Mouse (Mus musculus): ENCODE measurements at regions not wholly inside any gene's neighbourhood (a gene's known extent, or its start where the extent isn't known, plus 50 kb on each side); places are given as distances from the start of the nearest gene placed in this dataset.
"Not testable (repeated sequence)": the region's sequence is repeated elsewhere in the genome, so short reads cannot be mapped to it uniquely, and the experiment has no call there.

DNA sequence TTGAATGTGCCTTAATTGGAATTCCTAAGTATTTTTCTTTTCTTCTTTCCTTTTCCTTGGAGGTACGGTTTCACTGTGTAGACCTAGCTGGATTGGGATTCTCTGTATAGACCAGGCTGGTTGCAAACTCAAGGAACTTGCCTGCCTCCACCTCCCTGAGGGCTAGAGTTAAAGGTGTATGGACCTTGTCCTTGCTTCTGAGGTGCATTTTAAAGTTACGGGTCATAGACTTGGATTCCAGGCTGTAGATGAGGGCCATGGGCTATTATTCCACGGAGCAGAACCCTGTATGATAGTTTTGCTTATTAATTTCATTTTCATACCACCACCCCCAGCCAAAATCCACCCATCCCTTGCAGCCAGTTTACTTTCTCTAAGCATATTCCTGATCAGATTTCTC, 50.7 kb upstream of the Wdr26 start:
- H3K27me3 ChIP-seq (ENCODE audit: insufficient read depth, low read length): no peaks in the 10 kb centered on the region
- H3K4me2 ChIP-seq: no peak overlapping the region
- DNase-seq: no peak
- H3K9ac ChIP-seq: no peak overlapping the region
- no peaks in the 10 kb centered on the region for H3K9me3 ChIP-seq (ENCODE audit: low read depth, low read length)
- no peaks in the 10 kb centered on the region for H3K36me3 ChIP-seq (ENCODE audit: insufficient read depth)
- peaks cover 3% of the 10 kb centered on the region; the same call in 1 of the 2 replicates for H3K4me1 ChIP-seq (ENCODE audit: insufficient read depth)
- 84% methylated on average over 3 of the region's 3 CpGs for WGBS
- H3K27ac ChIP-seq (ENCODE audit: low read depth): no peak overlapping the region
- H3K4me3 ChIP-seq (ENCODE audit: low read depth, low read length): no peak overlapping the region
- ATAC-seq (ENCODE audit: insufficient read depth): no peak
- TF ChIP-seq CTCF (IDR thresholded peaks at IDR 0.05; ENCODE audit: low read depth): no peak

DNA sequence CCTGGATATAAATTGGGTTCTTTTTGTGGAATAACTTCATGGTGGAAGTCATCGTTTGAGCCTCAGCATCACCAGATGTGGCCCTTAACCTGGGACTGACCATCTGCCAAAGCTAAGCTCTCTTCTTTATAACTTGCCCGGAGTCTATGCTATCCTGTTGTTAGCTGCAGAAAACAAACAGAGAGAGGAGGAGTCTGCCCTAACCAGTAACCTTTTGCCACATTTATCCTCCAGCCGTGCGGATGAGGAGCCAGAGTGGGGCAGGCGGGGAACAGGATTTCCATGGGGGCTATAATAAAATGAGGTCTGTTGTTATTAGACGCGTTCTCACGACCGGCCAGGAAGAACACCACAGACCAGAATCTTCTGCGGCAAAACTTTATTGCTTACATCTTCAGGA, 51.4 kb upstream of the Wdr26 start:
- ATAC-seq (ENCODE audit: insufficient read depth) (no peak), DNase-seq (no peak)
- 97% methylated on average over 10 of the region's 10 CpGs for WGBS
- Histone ChIP-seq H3K27me3 (ENCODE audit: insufficient read depth, low read length) (no peaks in the 10 kb centered on the region), H3K27ac (ENCODE audit: low read depth) (no peak overlapping the region), H3K4me1 (ENCODE audit: insufficient read depth) (no peaks in the 10 kb centered on the region; the same call in 1 of the 2 replicates), H3K36me3 (ENCODE audit: insufficient read depth) (no peaks in the 10 kb centered on the region), H3K9me3 (ENCODE audit: low read depth, low read length) (no peaks in the 10 kb centered on the region), H3K9ac (no peak overlapping the region), H3K4me2 (no peak overlapping the region), H3K4me3 (ENCODE audit: low read depth, low read length) (no peak overlapping the region)
- no peak for TF ChIP-seq CTCF (IDR thresholded peaks at IDR 0.05; ENCODE audit: low read depth)

DNA sequence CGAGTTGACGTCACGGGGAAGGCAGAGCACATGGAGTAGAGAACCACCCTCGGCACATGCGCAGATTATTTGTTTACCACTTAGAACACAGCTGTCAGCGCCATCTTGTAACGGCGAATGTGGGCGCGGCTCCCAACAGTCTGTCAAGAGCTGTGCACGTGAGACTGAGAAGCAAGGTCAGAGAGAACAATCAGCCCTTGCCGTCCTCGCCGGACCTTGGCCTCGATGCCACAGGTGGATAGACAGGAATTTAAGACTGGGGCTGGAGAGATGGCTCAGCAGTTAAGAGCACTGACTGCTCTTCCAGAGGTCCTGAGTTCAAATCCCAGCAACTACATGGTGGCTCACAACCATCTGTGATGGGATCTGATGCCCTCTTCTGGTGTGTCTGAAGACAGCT, 58.7 kb upstream of the Wdr26 start:
- not testable (repeated sequence) for H3K36me3 ChIP-seq (ENCODE audit: insufficient read depth); H3K9ac ChIP-seq; H3K27me3 ChIP-seq (ENCODE audit: insufficient read depth, low read length); H3K4me3 ChIP-seq (ENCODE audit: low read depth, low read length); H3K9me3 ChIP-seq (ENCODE audit: low read depth, low read length); H3K4me1 ChIP-seq (ENCODE audit: insufficient read depth); DNase-seq; H3K27ac ChIP-seq (ENCODE audit: low read depth); H3K4me2 ChIP-seq; ATAC-seq (ENCODE audit: insufficient read depth)
- WGBS: 95% methylated on average over 11 of the region's 15 CpGs

GRCm38 (mm10) chr1:181271164-181271563, 59.4 kb upstream of the Wdr26 start:
- 68% methylated on average over 5 of the region's 5 CpGs for WGBS
- Histone ChIP-seq H3K4me3 (ENCODE audit: low read depth, low read length) (no peak overlapping the region), H3K9ac (no peak overlapping the region), H3K36me3 (ENCODE audit: insufficient read depth) (no peaks in the 10 kb centered on the region), H3K9me3 (ENCODE audit: low read depth, low read length) (no peaks in the 10 kb centered on the region), H3K4me2 (no peak overlapping the region), H3K4me1 (ENCODE audit: insufficient read depth) (no peaks in the 10 kb centered on the region), H3K27ac (ENCODE audit: low read depth) (no peak overlapping the region), H3K27me3 (ENCODE audit: insufficient read depth, low read length) (no peaks in the 10 kb centered on the region)
- no peak for DNase-seq
- TF ChIP-seq CTCF (IDR thresholded peaks at IDR 0.05; ENCODE audit: low read depth): no peak
- no peak for ATAC-seq (ENCODE audit: insufficient read depth)

DNA sequence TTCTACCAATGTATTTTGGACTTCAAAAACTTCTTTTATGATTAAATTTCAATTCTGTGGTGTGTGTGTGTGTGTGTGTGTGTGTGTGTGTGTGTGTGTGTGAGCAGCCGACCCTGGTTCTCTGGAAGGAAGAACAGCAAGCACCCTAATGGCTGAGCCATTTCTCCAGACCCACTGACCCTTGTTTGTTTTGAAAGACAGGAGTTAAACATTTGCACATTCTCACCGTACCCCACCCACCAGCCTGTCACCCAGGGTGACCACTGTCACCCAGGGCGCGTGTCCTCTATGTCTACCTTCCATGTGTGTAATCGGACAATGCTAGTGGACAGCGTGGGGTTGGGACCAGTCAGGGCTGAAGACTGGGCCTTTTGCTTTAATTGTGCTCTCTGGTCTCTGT, 60.0 kb upstream of the Wdr26 start:
- Histone ChIP-seq H3K4me2 (no peak overlapping the region), H3K27ac (ENCODE audit: low read depth) (no peak overlapping the region), H3K36me3 (ENCODE audit: insufficient read depth) (no peaks in the 10 kb centered on the region), H3K4me1 (ENCODE audit: insufficient read depth) (no peaks in the 10 kb centered on the region), H3K27me3 (ENCODE audit: insufficient read depth, low read length) (no peaks in the 10 kb centered on the region), H3K9ac (no peak overlapping the region), H3K9me3 (ENCODE audit: low read depth, low read length) (no peaks in the 10 kb centered on the region), H3K4me3 (ENCODE audit: low read depth, low read length) (no peak overlapping the region)
- 66% methylated on average over 6 of the region's 6 CpGs for WGBS
- ATAC-seq (ENCODE audit: insufficient read depth): no peak
- DNase-seq: no peak
- no peak for TF ChIP-seq CTCF (IDR thresholded peaks at IDR 0.05; ENCODE audit: low read depth)

- Histone ChIP-seq H3K36me3 (ENCODE audit: insufficient read depth) (no peaks in the 10 kb centered on the region), H3K4me3 (ENCODE audit: low read depth, low read length) (no peak overlapping the region), H3K27ac (ENCODE audit: low read depth) (no peak overlapping the region), H3K9me3 (ENCODE audit: low read depth, low read length) (no peaks in the 10 kb centered on the region), H3K27me3 (ENCODE audit: insufficient read depth, low read length) (no peaks in the 10 kb centered on the region), H3K9ac (no peak overlapping the region), H3K4me1 (ENCODE audit: insufficient read depth) (no peaks in the 10 kb centered on the region), H3K4me2 (peak overlapping the region; percentile 10; the same call in 1 of the 2 replicates)
- ATAC-seq (ENCODE audit: insufficient read depth): peak; percentile 95
- 4% methylated on average over 20 of the region's 20 CpGs for WGBS
- DNase-seq: peak; percentile 93
- peak; percentile 94 for TF ChIP-seq CTCF (IDR thresholded peaks at IDR 0.05; ENCODE audit: low read depth)
Measured at GRCm38 (mm10) chr1:181272622-181273296, 61.0 kb upstream of the Wdr26 start.

- peak; percentile 69 for DNase-seq
- Histone ChIP-seq H3K4me3 (ENCODE audit: low read depth, low read length) (no peak overlapping the region), H3K4me1 (ENCODE audit: insufficient read depth) (no peaks in the 10 kb centered on the region), H3K9me3 (ENCODE audit: low read depth, low read length) (no peaks in the 10 kb centered on the region), H3K4me2 (0 out of 2 replicates have a peak overlapping the region, but pooled peaks have one; percentile 10), H3K9ac (no peak overlapping the region), H3K36me3 (ENCODE audit: insufficient read depth) (no peaks in the 10 kb centered on the region), H3K27ac (ENCODE audit: low read depth) (no peak overlapping the region), H3K27me3 (ENCODE audit: insufficient read depth, low read length) (no peaks in the 10 kb centered on the region)
- peak; percentile 55 for ATAC-seq (ENCODE audit: insufficient read depth)
- WGBS: 22% methylated on average over 8 of the region's 10 CpGs
- TF ChIP-seq CTCF (IDR thresholded peaks at IDR 0.05; ENCODE audit: low read depth): no peak
Measured at GRCm38 (mm10) chr1:181273540-181274204, 61.9 kb upstream of the Wdr26 start.
